Mouse (Mus musculus) embryonic fibroblast, embryonic 13.5 days (primary cell): ENCODE measurements around the gene Dock9. TPM values are rescaled to one million over a fixed set of nuclear protein-coding genes. Genes with fewer than 3 reads are reported as not detected.

ENCODE experiments used
- H3K27ac ChIP-seq: 2 replicates; pipeline ENCODE4 v1.5.1; 2012; ENCODE audit warnings: low read length, control low read depth, inconsistent platforms; ENCODE audit not compliant: insufficient read depth
- H3K4me1 ChIP-seq: 2 replicates; pipeline ENCODE4 v1.6.1; 2011; ENCODE audit warnings: low read length; ENCODE audit not compliant: control insufficient read depth, insufficient read depth
- H3K4me3 ChIP-seq: 2 replicates; pipeline ENCODE4 v1.5.1; 2011; ENCODE audit warnings: mild to moderate bottlenecking, control low read depth, low read length; ENCODE audit not compliant: insufficient read depth
- CTCF ChIP-seq: IDR thresholded peaks from 2 replicates; pipeline ENCODE4 v1.5.1; 2011; ENCODE audit warnings: mild to moderate bottlenecking, control low read depth, low read length, moderate library complexity, borderline replicate concordance; ENCODE audit not compliant: insufficient read depth
- POLR2A ChIP-seq: IDR thresholded peaks from 2 replicates; pipeline ENCODE4 v1.6.1; 2011; ENCODE audit warnings: low read depth, mild to moderate bottlenecking, control low read depth, low read length, moderate library complexity
- polyA plus RNA-seq: library from polyadenylated mRNA; stranded (reverse); fragments of >200 nt; gene quantifications from 2 replicates; pipeline ENCODE4 v1.2.4, GENCODE M21; 2011; ENCODE audit warnings: low read depth; ENCODE audit not compliant: missing spikeins, insufficient read length

Gene Dock9
- 8.9 and 10.2 TPM in 2 replicates for polyA plus RNA-seq

DNA sequence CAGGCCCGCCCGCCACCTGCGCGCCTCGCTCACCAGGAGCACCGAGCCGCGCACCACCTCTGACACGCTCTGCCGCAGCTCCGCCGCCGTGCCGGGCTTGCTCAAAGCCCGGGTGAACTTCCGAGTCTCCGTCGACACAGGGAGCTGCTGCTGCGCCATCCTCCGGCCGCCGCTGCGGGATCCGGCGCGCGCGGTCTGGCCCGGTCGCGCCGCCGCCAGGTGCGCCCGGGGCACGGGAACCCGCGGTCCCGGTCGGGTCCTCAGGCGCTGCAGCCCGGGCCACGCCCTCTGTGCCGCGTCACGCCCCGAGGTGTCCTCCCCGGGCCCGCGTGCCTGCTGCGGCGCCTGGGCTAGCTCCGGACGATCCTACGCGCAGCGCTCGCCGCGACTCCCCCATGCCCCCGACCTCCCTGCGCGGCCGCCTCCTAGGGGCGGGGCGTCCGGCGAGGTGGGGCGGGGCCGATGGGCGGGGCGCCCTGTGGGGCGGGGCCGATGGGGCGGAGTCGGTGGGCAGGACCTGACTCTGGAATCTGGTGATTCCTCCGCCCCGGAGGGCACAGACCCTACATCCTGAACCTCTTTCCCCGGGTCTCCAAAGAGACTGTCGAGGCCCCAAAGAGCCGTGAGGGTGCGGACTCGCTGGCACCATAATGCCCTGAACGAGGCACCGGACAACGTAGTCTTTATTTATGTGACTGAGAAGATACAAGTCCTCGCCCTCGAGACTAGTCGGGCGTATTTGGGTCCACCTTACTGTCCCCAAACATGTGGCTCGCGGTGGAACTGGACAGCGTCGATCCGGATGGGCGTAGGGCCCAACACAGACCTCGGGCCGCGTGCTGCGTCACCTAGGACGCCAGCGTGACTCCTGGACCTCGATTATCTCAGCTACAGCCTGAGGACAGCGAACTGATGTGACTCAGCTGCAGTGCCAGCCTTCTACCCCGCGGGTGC lies at the start of gene Dock9:
Dock9 (minus strand) TSS at position 381 of the 954 bp plus-strand sequence.
- H3K4me1 ChIP-seq = no peaks in the 10 kb centered on the region
- TF ChIP-seq CTCF (no peak), POLR2A (peak; percentile 79)
- peak within 1 kb of the TSS; percentile 71 for H3K4me3 ChIP-seq

GRCm38 (mm10) chr14:121844486-121844885 lies 46.8 kb upstream of the Dock9 start:
- Histone ChIP-seq H3K4me1 (no peaks in the 10 kb centered on the region), H3K27ac (no peak overlapping the region), H3K4me3 (no peak overlapping the region)
- no peak for TF ChIP-seq POLR2A
- TF ChIP-seq CTCF = no peak

More for the DNA sequence above, at the start of gene Dock9:
- peak within 1 kb of the TSS; percentile 54 for H3K27ac ChIP-seq

DNA sequence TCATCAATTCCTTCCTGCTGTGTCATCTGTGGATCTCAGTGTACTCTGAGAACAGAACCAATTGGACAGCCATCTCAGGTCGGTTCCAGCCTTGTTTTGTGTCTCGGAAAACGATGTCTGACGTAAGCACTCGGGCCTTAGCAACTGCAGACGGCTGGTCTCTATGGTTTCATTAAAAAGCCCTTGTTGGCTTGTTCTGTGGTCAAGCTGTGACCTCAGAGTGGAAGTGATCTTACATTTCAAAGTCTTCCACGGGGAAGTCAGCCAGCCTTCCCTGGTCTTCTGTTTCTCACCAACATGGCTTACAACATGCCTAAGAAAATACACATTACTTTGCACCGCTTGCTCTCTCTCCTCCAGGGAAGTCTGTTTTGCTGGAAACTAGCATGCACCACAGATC lies 42.6 kb upstream of the Dock9 start:
- H3K4me1 ChIP-seq = no peaks in the 10 kb centered on the region
- H3K27ac ChIP-seq = no peak overlapping the region
- TF ChIP-seq CTCF = no peak
- no peak for TF ChIP-seq POLR2A
- no peak overlapping the region for H3K4me3 ChIP-seq

- no peak for TF ChIP-seq CTCF
- TF ChIP-seq POLR2A = no peak
- Histone ChIP-seq H3K4me3 (no peak overlapping the region), H3K4me1 (no peaks in the 10 kb centered on the region), H3K27ac (no peak overlapping the region)
Observed at GRCm38 (mm10) chr14:121838161-121838560, 40.5 kb upstream of the Dock9 start.

GRCm38 (mm10) chr14:121833001-121833520 lies 35.4 kb upstream of the Dock9 start:
- Histone ChIP-seq H3K27ac (no peak overlapping the region), H3K4me3 (no peak overlapping the region), H3K4me1 (no peaks in the 10 kb centered on the region)
- TF ChIP-seq CTCF (no peak), POLR2A (no peak)

GRCm38 (mm10) chr14:121829816-121830442 lies 32.3 kb upstream of the Dock9 start:
- peaks cover 10% of the 10 kb centered on the region for H3K4me1 ChIP-seq
- H3K4me3 ChIP-seq = no peak overlapping the region
- no peak overlapping the region for H3K27ac ChIP-seq
- TF ChIP-seq POLR2A = no peak
- TF ChIP-seq CTCF = no peak

GRCm38 (mm10) chr14:121827091-121827490 lies 29.5 kb upstream of the Dock9 start:
- no peak for TF ChIP-seq POLR2A
- no peak for TF ChIP-seq CTCF
- Histone ChIP-seq H3K4me1 (peaks cover 16% of the 10 kb centered on the region), H3K4me3 (no peak overlapping the region), H3K27ac (no peak overlapping the region)

DNA sequence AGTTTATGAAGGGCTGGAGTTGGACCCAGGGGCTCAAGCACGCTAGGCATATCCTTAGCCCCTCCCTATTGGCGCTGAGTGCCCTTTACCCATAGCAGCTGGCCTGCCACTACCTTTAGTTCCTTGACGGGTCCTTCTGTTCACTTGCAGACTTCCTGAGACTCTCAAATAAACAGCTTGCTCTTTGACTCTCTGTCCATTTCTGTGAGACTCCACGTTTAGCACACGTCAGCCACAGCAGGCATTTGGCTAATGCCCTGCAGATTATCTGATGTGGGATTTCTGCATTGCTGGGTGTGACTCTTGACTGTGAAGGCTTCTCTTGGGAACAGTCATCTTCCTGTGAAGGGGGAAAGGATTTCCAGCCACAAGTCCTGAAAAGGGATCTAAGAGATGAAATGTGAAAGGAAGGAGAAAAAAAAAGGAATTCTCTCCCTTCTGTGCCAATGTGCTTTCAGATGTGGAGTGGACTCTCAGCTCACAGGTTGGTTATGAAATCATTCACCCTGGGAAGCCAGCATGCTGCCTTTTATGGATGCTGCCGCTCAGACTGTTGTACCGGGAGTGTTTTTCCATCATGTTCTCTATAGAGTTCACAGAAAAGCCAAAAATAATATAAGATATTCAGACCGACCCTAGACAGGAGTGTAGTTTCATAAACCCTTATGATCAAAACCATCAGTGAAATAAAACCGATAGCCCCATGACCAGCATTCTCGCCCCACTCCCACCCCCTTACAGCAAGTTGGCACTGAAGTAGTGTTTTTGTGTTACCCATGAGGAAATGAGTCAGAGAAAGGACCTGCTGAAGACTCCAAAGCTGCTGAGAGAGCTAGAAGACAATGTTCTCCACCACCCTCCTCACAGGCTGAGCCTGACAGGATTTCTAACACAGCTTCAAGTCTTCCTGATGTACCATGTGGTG lies 28.1 kb upstream of the Dock9 start:
- peaks cover 16% of the 10 kb centered on the region for H3K4me1 ChIP-seq
- H3K27ac ChIP-seq = peak overlapping the region; percentile 96
- TF ChIP-seq POLR2A (0 out of 2 replicates have a peak, but pooled peaks have one; percentile 26), CTCF (no peak)
- H3K4me3 ChIP-seq = no peak overlapping the region
